Mouse (Mus musculus) ES-CJ7 (cell line): ENCODE measurements around the gene Retsat.
A peak's percentile ranks its signal among the peaks of the same experiment; 100 is the strongest.

Source experiments
- DNase-seq: peaks from one replicate; pipeline ENCODE4 v3.0.0; 2011; ENCODE audit warnings: low read depth, low spot score

Gene Retsat

GRCm38 (mm10) chr6:72623661-72624402 lies 25.6 kb downstream of the Retsat start:
- DNase-seq: no peak

- no peak for DNase-seq
Observed at GRCm38 (mm10) chr6:72626391-72626790, 28.1 kb downstream of the Retsat start.

- DNase-seq: no peak
Observed at GRCm38 (mm10) chr6:72627276-72627675, 29.0 kb downstream of the Retsat start.

- DNase-seq: no peak
Observed at GRCm38 (mm10) chr6:72630370-72630769, 32.1 kb downstream of the Retsat start.

GRCm38 (mm10) chr6:72630961-72631360 lies 32.7 kb downstream of the Retsat start:
- no peak for DNase-seq

- no peak for DNase-seq
Observed at GRCm38 (mm10) chr6:72631700-72632099, 33.4 kb downstream of the Retsat start.

GRCm38 (mm10) chr6:72634311-72634710 lies 36.0 kb downstream of the Retsat start:
- no peak for DNase-seq

- DNase-seq: peak; percentile 54
Observed at GRCm38 (mm10) chr6:72635760-72636431, 37.6 kb downstream of the Retsat start.

GRCm38 (mm10) chr6:72636940-72637339 lies 38.7 kb downstream of the Retsat start:
- DNase-seq: peak; percentile 35

GRCm38 (mm10) chr6:72641218-72641954 lies 43.1 kb downstream of the Retsat start:
- peak; percentile 32 for DNase-seq

GRCm38 (mm10) chr6:72644576-72644975 lies 46.3 kb downstream of the Retsat start:
- DNase-seq: no peak

- no peak for DNase-seq
Observed at GRCm38 (mm10) chr6:72645364-72645763, 47.1 kb downstream of the Retsat start.

- DNase-seq: peak; percentile 86
Observed at GRCm38 (mm10) chr6:72647383-72647820, 49.1 kb downstream of the Retsat start.

GRCm38 (mm10) chr6:72648002-72648595 lies 49.8 kb downstream of the Retsat start:
- no peak for DNase-seq

- DNase-seq: no peak
Observed at GRCm38 (mm10) chr6:72650338-72650851, 52.1 kb downstream of the Retsat start.

- no peak for DNase-seq
Observed at GRCm38 (mm10) chr6:72653419-72653818, 55.1 kb downstream of the Retsat start.

- no peak for DNase-seq
Observed at GRCm38 (mm10) chr6:72654355-72654754, 56.1 kb downstream of the Retsat start.

- peak; percentile 61 for DNase-seq
Observed at GRCm38 (mm10) chr6:72655309-72656052, 57.2 kb downstream of the Retsat start.

GRCm38 (mm10) chr6:72656053-72656442 lies 57.8 kb downstream of the Retsat start:
- DNase-seq: peak; percentile 80

GRCm38 (mm10) chr6:72658006-72658405 lies 59.7 kb downstream of the Retsat start:
- DNase-seq: peak; percentile 68
